Mouse (Mus musculus): Measurements from ENCODE around the gene Gm28305.

Gene Gm28305

GRCm38 (mm10) chr9:104070241-104070640 is 29.8 kb downstream of the Gm28305 start:
- DNase-seq (ENCODE audit: low spot score in 2 of 2) = no peak

- no peak for DNase-seq (ENCODE audit: low spot score in 2 of 2)
Observed at GRCm38 (mm10) chr9:104070863-104071604, 30.6 kb downstream of the Gm28305 start.

- DNase-seq (ENCODE audit: low spot score in 2 of 2) = no peak
Observed at GRCm38 (mm10) chr9:104075808-104076207, 35.3 kb downstream of the Gm28305 start.

GRCm38 (mm10) chr9:104078780-104079179 is 38.3 kb downstream of the Gm28305 start:
- no peak for DNase-seq (ENCODE audit: low spot score in 2 of 2)

- peak; percentile 36 to 61 for DNase-seq (ENCODE audit: low spot score in 2 of 2)
Observed at GRCm38 (mm10) chr9:104079379-104079778, 38.9 kb downstream of the Gm28305 start.

GRCm38 (mm10) chr9:104080038-104080437 is 39.6 kb downstream of the Gm28305 start:
- DNase-seq (ENCODE audit: low spot score in 2 of 2) = no peak

GRCm38 (mm10) chr9:104085730-104086429 is 45.4 kb downstream of the Gm28305 start:
- DNase-seq (ENCODE audit: low spot score in 2 of 2) = peak; percentile 31 to 42

- DNase-seq (ENCODE audit: low spot score in 2 of 2) = no peak
Observed at GRCm38 (mm10) chr9:104088555-104088954, 48.1 kb downstream of the Gm28305 start.

- no peak for DNase-seq (ENCODE audit: low spot score in 2 of 2)
Observed at GRCm38 (mm10) chr9:104092945-104093344, 52.5 kb downstream of the Gm28305 start.

- no peak for DNase-seq (ENCODE audit: low spot score in 2 of 2)
Observed at GRCm38 (mm10) chr9:104098256-104098655, 57.8 kb downstream of the Gm28305 start.

- DNase-seq (ENCODE audit: low spot score in 2 of 2) = no peak
Observed at GRCm38 (mm10) chr9:104099060-104099459, 58.6 kb downstream of the Gm28305 start.

GRCm38 (mm10) chr9:104100822-104101221 is 60.4 kb downstream of the Gm28305 start:
- DNase-seq (ENCODE audit: low spot score in 2 of 2) = no peak

- DNase-seq (ENCODE audit: low spot score in 2 of 2) = no peak
Observed at GRCm38 (mm10) chr9:104101458-104101857, 61.0 kb downstream of the Gm28305 start.

GRCm38 (mm10) chr9:104102301-104102700 is 61.8 kb downstream of the Gm28305 start:
- peak in 1 of 2 experiments; percentile 24 for DNase-seq (ENCODE audit: low spot score in 2 of 2)

GRCm38 (mm10) chr9:104102901-104103300 is 62.4 kb downstream of the Gm28305 start:
- DNase-seq (ENCODE audit: low spot score in 2 of 2) = no peak

GRCm38 (mm10) chr9:104104986-104105385 is 64.5 kb downstream of the Gm28305 start:
- no peak for DNase-seq (ENCODE audit: low spot score in 2 of 2)

- no peak for DNase-seq (ENCODE audit: low spot score in 2 of 2)
Observed at GRCm38 (mm10) chr9:104106930-104107329, 66.5 kb downstream of the Gm28305 start.

- no peak for DNase-seq (ENCODE audit: low spot score in 2 of 2)
Observed at GRCm38 (mm10) chr9:104107482-104107881, 67.0 kb downstream of the Gm28305 start.

- no peak for DNase-seq (ENCODE audit: low spot score in 2 of 2)
Observed at GRCm38 (mm10) chr9:104108571-104109143, 68.2 kb downstream of the Gm28305 start.

GRCm38 (mm10) chr9:104109151-104109550 is 68.7 kb downstream of the Gm28305 start:
- no peak for DNase-seq (ENCODE audit: low spot score in 2 of 2)

- no peak for DNase-seq (ENCODE audit: low spot score in 2 of 2)
Observed at GRCm38 (mm10) chr9:104123101-104123500, 82.6 kb downstream of the Gm28305 start.

GRCm38 (mm10) chr9:104123622-104124021 is 83.2 kb downstream of the Gm28305 start:
- no peak for DNase-seq (ENCODE audit: low spot score in 2 of 2)

Data from urinary bladder, adult 18-20 months (tissue).